Comparison of ENCODE assay signal across 7 mouse cellular contexts in the genomic region with DNA sequence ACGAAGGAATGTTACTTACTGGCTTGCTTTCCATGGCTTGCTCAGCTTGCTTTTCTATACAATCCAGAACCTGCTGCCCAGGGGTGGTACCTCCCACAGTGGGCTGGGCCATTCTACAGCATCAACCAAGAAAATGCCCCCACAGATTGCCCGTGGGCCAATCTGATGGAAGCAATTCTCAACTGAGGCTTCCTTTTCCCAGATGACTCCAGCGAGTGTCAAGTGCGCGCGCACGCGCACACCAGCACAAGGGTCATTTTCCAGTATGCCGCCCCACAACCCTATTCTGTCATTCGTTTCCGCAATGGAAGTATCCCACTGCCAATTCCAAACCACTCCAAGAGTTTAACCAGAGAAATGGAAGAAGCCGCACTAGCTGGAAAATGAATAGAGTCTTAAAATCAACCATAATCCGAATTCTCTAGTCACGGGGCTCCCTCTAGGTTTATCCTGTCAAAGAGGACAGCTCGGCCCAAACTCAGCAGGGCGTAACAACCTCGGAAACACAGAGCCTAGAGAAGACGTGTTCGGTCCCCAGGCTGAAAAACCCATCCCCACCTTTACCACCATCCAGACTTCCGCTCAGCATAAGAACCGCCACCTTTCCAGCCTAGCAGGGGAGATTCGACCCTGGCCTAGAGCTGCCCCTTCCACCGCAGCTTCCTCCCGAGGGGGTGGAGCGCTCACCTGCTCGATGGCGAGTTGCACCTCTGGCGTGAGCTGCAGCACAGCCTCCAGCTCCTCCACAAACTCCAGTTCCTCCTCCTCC. TPM values are rescaled to one million over a fixed set of nuclear protein-coding genes. Genes with fewer than 3 reads are reported as not detected.
DNase-seq lines count a peak whose midpoint lies in the region; ATAC-seq and TF ChIP-seq lines count a peak whose summit lies in the region.

No protein-coding gene starts in this region.

- 2% methylated on average over 28 of the region's 28 CpGs for WGBS in hindbrain, embryonic 12.5 days

- H3K27ac ChIP-seq in ES-E14 (ENCODE audit: insufficient read depth, low read depth, low read length, poor library complexity, severe bottlenecking): no peak overlapping the region
- H3K27ac ChIP-seq in embryonic fibroblast, embryonic 13.5 days (ENCODE audit: insufficient read depth, low read length): no peak overlapping the region
- H3K27ac ChIP-seq in hindbrain, embryonic 12.5 days: peak overlapping the region; percentile 79
- peak overlapping the region; percentile 62 for H3K27ac ChIP-seq in left cerebral cortex, adult 2 months

- in situ Hi-C loops in ES-E14 (cut with MboI; ENCODE audit: low sequenced_read_pairs in 2 of 2, unreplicated experiment in 2 of 2): loop anchor here in 1 of 2 experiments (10.0 kb wide), 1 partner anchor 94 kb away; no protein-coding TSS in a partner anchor

- H3K9ac ChIP-seq in ES-E14 (ENCODE audit: insufficient read depth, low read depth, low read length, poor library complexity, severe bottlenecking): peak overlapping the region; percentile 76
- peak overlapping the region; percentile 77 for H3K9ac ChIP-seq in hindbrain, embryonic 12.5 days

- intact Hi-C loops in left cerebral cortex, adult 2 months (cut with DNase I): loop anchor here (1.0 kb wide), 1 partner anchor 22 kb away; no protein-coding TSS in a partner anchor

- no peak for TF ChIP-seq POLR2A in embryonic fibroblast, embryonic 13.5 days (IDR thresholded peaks at IDR 0.05; ENCODE audit: low read depth, low read length)

- H3K27me3 ChIP-seq in hindbrain, embryonic 12.5 days: no peaks in the 10 kb centered on the region

- peak overlapping the region; percentile 83 to 97 for H3K4me3 ChIP-seq in ES-E14 (ENCODE audit: insufficient read depth in 1 of 2, low read depth in 1 of 2, low read length in 2 of 2, poor library complexity in 1 of 2, severe bottlenecking in 1 of 2)
- H3K4me3 ChIP-seq in embryonic fibroblast, embryonic 13.5 days (ENCODE audit: insufficient read depth, low read length): peak overlapping the region; percentile 78
- peak overlapping the region; percentile 87 for H3K4me3 ChIP-seq in hindbrain, embryonic 12.5 days
- peak overlapping the region; percentile 70 for H3K4me3 ChIP-seq in left cerebral cortex, adult 2 months

- no peaks in the 10 kb centered on the region for H3K9me3 ChIP-seq in ES-E14 (ENCODE audit: control insufficient read depth, insufficient read depth, low read depth, low read length)
- H3K9me3 ChIP-seq in hindbrain, embryonic 12.5 days (replicated peaks): no peaks in the 10 kb centered on the region

- 0 out of 4 replicates have a peak, but pooled peaks cover 0 to 2% of the 10 kb centered on the region in 2 experiments for H3K4me1 ChIP-seq in ES-E14 (ENCODE audit: control insufficient read depth in 2 of 2, insufficient read depth in 2 of 2, low read length in 2 of 2, poor library complexity in 1 of 2)
- H3K4me1 ChIP-seq in embryonic fibroblast, embryonic 13.5 days (ENCODE audit: control insufficient read depth, insufficient read depth, low read length): no peaks in the 10 kb centered on the region
- peaks cover 13% of the 10 kb centered on the region for H3K4me1 ChIP-seq in hindbrain, embryonic 12.5 days

- no peaks in the 10 kb centered on the region; the same call in 1 of the 2 replicates for H3K36me3 ChIP-seq in ES-E14 (ENCODE audit: control insufficient read depth, insufficient read depth, low read length, poor library complexity, severe bottlenecking)
- H3K36me3 ChIP-seq in hindbrain, embryonic 12.5 days: 0 out of 2 replicates have a peak, but pooled peaks cover 6% of the 10 kb centered on the region

- peak overlapping the region; percentile 95 for H3K4me2 ChIP-seq in hindbrain, embryonic 12.5 days (replicated peaks)

- DNase-seq in ES-E14 (ENCODE audit: low read depth, low spot score): peak; percentile 30
- peak; percentile 33 for DNase-seq in adrenal gland, postnatal 25 days
- peak; percentile 35 to 56 for DNase-seq in left cerebral cortex, adult 2 months (ENCODE audit: extremely low spot score in 1 of 2, low spot score in 2 of 2)
- DNase-seq in right cerebral cortex, postnatal 36 days (ENCODE audit: low spot score in 2 of 2): peak; percentile 53 to 55

- no peak for TF ChIP-seq CTCF in embryonic fibroblast, embryonic 13.5 days (IDR thresholded peaks at IDR 0.05; ENCODE audit: borderline replicate concordance, insufficient read depth, low read length)
- TF ChIP-seq CTCF in left cerebral cortex, adult 2 months (IDR thresholded peaks at IDR 0.05): no peak

- ATAC-seq in hindbrain, embryonic 12.5 days (ENCODE audit: low FRiP score): peak; percentile 64
- peak; percentile 65 for ATAC-seq in megakaryocyte, adult 5-6 weeks (ENCODE audit: poor library complexity, severe bottlenecking)

TF ChIP-seq in ES-E14, 5 proteins besides CTCF, POLR2A, EP300 and RAD21:
- TF ChIP-seq ZC3H11A (IDR thresholded peaks at IDR 0.05; ENCODE audit: borderline replicate concordance, low read depth, low read length) (no peak), CHD2 (IDR thresholded peaks at IDR 0.05; ENCODE audit: low read depth, low read length) (no peak), MAFK (IDR thresholded peaks at IDR 0.05; ENCODE audit: insufficient read depth, low read depth, low read length) (no peak), HCFC1 (IDR thresholded peaks at IDR 0.05; ENCODE audit: borderline replicate concordance, insufficient read depth, low read length) (no peak), ZNF384 (IDR thresholded peaks at IDR 0.05; ENCODE audit: low read depth, low read length) (no peak)

RNA-seq across cellular contexts. Expression of gene Vps53, which starts 0.5 kb away (rescaled TPM):
- 12.6 and 20.3 TPM in 2 replicates for total RNA-seq in ES-E14 (2012; rRNA removed)
- 43.1 and 55.1 TPM in 2 replicates for total RNA-seq in adrenal gland, postnatal 25 days (2021)
- 40.1 and 40.9 TPM in 2 replicates for polyA plus RNA-seq in embryonic fibroblast, embryonic 13.5 days (2011; ENCODE audit: insufficient read length, low read depth, missing spikeins)
- polyA plus RNA-seq in hindbrain, embryonic 12.5 days (2016; fragmentation: Nextera tagmentation; extraction: Ambion mirVana): 56.3 and 60.6 TPM in 2 replicates
- total RNA-seq in left cerebral cortex, adult 2 months (2021): 10 to 100 TPM; 85.1 to 85.3 TPM
- 22.2 and 30.5 TPM in 2 replicates for total RNA-seq in megakaryocyte, adult 5-6 weeks (2015)
- total RNA-seq in megakaryocyte, adult 5-6 weeks (2017): 31.5 and 32.8 TPM in 2 replicates

RNA-seq across cellular contexts. Expression of gene Fam57a, which starts 0.6 kb away (rescaled TPM):
- 10.6 and 11.3 TPM in 2 replicates for total RNA-seq in ES-E14 (2012; rRNA removed)
- 6.8 and 9.2 TPM in 2 replicates for total RNA-seq in adrenal gland, postnatal 25 days (2021)
- 17.5 and 20.8 TPM in 2 replicates for polyA plus RNA-seq in embryonic fibroblast, embryonic 13.5 days (2011; ENCODE audit: insufficient read length, low read depth, missing spikeins)
- polyA plus RNA-seq in hindbrain, embryonic 12.5 days (2016; fragmentation: Nextera tagmentation; extraction: Ambion mirVana): 27.6 and 31.2 TPM in 2 replicates
- 10 to 100 TPM; 15.9 to 17.3 TPM for total RNA-seq in left cerebral cortex, adult 2 months (2021)
- total RNA-seq in megakaryocyte, adult 5-6 weeks (2015): 2.1 and 2.4 TPM in 2 replicates
- 1.8 and 1.9 TPM in 2 replicates for total RNA-seq in megakaryocyte, adult 5-6 weeks (2017)

RNA-seq across cellular contexts. Expression of gene Dbil5, which starts 38.5 kb away (rescaled TPM):
- total RNA-seq in ES-E14 (2012; rRNA removed): 0.48 and 1.4 TPM in 2 replicates
- 1.2 TPM in 1 of 2 replicates, not detected in the other for total RNA-seq in adrenal gland, postnatal 25 days (2021)
- polyA plus RNA-seq in embryonic fibroblast, embryonic 13.5 days (2011; ENCODE audit: insufficient read length, low read depth, missing spikeins): not detected in 2 replicates
- polyA plus RNA-seq in hindbrain, embryonic 12.5 days (2016; fragmentation: Nextera tagmentation; extraction: Ambion mirVana): 0.54 TPM in 1 of 2 replicates, not detected in the other
- 1 to 10 TPM; 1.5 to 2.2 TPM for total RNA-seq in left cerebral cortex, adult 2 months (2021)
- not detected in 2 replicates for total RNA-seq in megakaryocyte, adult 5-6 weeks (2015)
- not detected in 2 replicates for total RNA-seq in megakaryocyte, adult 5-6 weeks (2017)

RNA-seq across cellular contexts. Expression of gene Gemin4, which starts 38.6 kb away (rescaled TPM):
- 26.1 and 34.0 TPM in 2 replicates for total RNA-seq in ES-E14 (2012; rRNA removed)
- 6.9 and 9.8 TPM in 2 replicates for total RNA-seq in adrenal gland, postnatal 25 days (2021)
- polyA plus RNA-seq in embryonic fibroblast, embryonic 13.5 days (2011; ENCODE audit: insufficient read length, low read depth, missing spikeins): 11.3 and 14.7 TPM in 2 replicates
- polyA plus RNA-seq in hindbrain, embryonic 12.5 days (2016; fragmentation: Nextera tagmentation; extraction: Ambion mirVana): 27.5 and 28.7 TPM in 2 replicates
- total RNA-seq in left cerebral cortex, adult 2 months (2021): 1 to 10 TPM; 2.6 to 6.8 TPM
- total RNA-seq in megakaryocyte, adult 5-6 weeks (2015): 2.1 and 6.1 TPM in 2 replicates
- 2.9 and 6.0 TPM in 2 replicates for total RNA-seq in megakaryocyte, adult 5-6 weeks (2017)

Comparison
In these comparisons a context has a peak if more than half of its experiments do, and no peak if none do; other contexts are left out.
1. H3K27ac ChIP-seq: peak in hindbrain, embryonic 12.5 days (single experiment) and left cerebral cortex, adult 2 months (single experiment); none in ES-E14 (single experiment) and embryonic fibroblast, embryonic 13.5 days (single experiment).
2. Peak in every context shown above with its lines, with median percentiles within 50 percentile points of each other: DNase-seq and H3K4me3 ChIP-seq.